Mouse (Mus musculus): ENCODE results near the gene E330017A01Rik. TPM values are rescaled to one million over a fixed set of nuclear protein-coding genes. Genes with fewer than 3 reads are reported as not detected.

The E330017A01Rik gene
- polyA plus RNA-seq, 1 experiment from 2014 or later, result not detected

DNA sequence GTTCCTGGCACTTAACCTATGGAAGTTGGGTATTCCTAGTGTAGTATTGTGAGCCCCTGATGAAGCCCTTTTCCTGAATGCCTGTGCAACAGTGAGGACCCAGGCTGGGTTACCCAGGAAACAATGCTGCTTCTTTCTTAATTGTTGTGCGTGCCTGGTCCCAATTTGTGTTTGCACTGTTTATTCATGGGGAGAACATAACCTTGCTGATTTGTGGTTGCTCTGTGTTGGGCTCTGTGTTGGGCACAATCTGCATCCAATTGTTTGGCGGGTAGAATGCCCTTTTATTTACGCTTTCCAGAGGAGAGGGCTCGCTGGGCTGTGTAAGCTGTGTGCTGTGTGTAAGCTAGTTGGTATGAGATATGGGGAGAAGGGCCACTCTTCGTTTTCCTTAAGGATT is 39.0 kb upstream of the E330017A01Rik start:
- Histone ChIP-seq H3K27me3 (ENCODE audit: control insufficient read depth, insufficient read depth, low read length) (no peaks in the 10 kb centered on the region), H3K9ac (ENCODE audit: low read length) (no peak overlapping the region), H3K4me2 (ENCODE audit: low read length) (no peak overlapping the region), H3K4me1 (ENCODE audit: control insufficient read depth in 2 of 2, insufficient read depth in 2 of 2, low read length in 2 of 2) (peaks cover 0 to 6% of the 10 kb centered on the region in 2 experiments; a peak in 2 of 4 replicates), H3K9me3 (ENCODE audit: control insufficient read depth, low read length) (no peaks in the 10 kb centered on the region), H3K4me3 (ENCODE audit: control insufficient read depth in 1 of 2, insufficient read depth in 1 of 2, low read depth in 1 of 2, low read length in 2 of 2) (no peak overlapping the region), H3K27ac (replicated peaks in 1 of 2; ENCODE audit: control insufficient read depth in 1 of 2, insufficient read depth in 1 of 2, low read depth in 2 of 2, low read length in 2 of 2) (no peak overlapping the region), H3K36me3 (ENCODE audit: control insufficient read depth, insufficient read depth, low read length) (peaks cover 69% of the 10 kb centered on the region)
- ATAC-seq (ENCODE audit: insufficient number of reproducible peaks, insufficient read depth, low FRiP score, low read depth), result no peak
- 84% methylated on average over 5 of the region's 5 CpGs for WGBS

DNA sequence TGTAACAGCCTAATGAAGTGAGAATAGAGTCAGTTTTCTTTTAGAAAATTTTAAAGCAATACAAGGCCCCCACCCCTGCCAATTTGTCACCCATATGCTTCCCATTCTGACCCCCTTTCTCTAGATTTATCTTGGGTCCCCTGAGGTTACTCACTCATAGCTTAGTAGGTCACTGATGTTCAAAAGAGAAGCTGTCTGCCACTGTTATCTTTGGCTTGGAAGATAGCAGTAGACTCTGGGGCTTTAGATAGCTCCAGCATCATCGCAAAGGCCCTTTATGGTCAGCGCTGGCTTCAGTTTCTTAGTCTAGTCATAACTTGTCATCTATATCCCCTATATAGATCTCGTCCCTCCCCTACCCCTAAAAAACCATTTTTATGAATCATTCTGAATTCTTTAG is 38.1 kb upstream of the E330017A01Rik start:
- no peak for ATAC-seq (ENCODE audit: insufficient number of reproducible peaks, insufficient read depth, low FRiP score, low read depth)
- no peak overlapping the region; the same call in 1 of the 2 replicates for H3K9ac ChIP-seq (ENCODE audit: low read length)

DNA sequence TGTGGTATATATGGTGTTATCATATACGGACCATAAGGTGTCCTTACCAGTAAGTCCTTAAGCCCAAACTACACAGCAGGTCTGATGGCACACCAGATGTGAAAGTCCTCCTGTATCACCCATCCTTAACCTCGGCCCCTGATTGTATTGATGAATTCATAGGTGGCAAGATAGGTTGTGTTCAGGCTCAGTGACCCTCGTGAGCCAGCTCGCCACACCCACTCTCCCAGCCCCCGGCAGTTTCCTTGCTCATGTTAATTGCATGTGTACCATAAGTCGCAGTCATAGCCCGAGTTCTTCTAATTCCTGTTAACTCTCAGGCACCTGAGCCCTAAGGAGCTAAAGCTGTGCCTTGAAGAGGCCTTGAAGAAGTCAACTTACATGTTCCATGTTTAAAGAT is 37.6 kb upstream of the E330017A01Rik start:
- peaks cover 0 to 11% of the 10 kb centered on the region in 2 experiments; a peak in 2 of 4 replicates for H3K4me1 ChIP-seq (ENCODE audit: control insufficient read depth in 2 of 2, insufficient read depth in 2 of 2, low read length in 2 of 2)
- 76% methylated on average over 7 of the region's 7 CpGs for WGBS
- ATAC-seq (ENCODE audit: insufficient number of reproducible peaks, insufficient read depth, low FRiP score, low read depth), result no peak
- no peak overlapping the region for H3K9ac ChIP-seq (ENCODE audit: low read length)
- H3K4me2 ChIP-seq (ENCODE audit: low read length), result no peak overlapping the region
- no peak overlapping the region for H3K27ac ChIP-seq (replicated peaks in 1 of 2; ENCODE audit: control insufficient read depth in 1 of 2, insufficient read depth in 1 of 2, low read depth in 2 of 2, low read length in 2 of 2)
- peaks cover 62% of the 10 kb centered on the region for H3K36me3 ChIP-seq (ENCODE audit: control insufficient read depth, insufficient read depth, low read length)
- no peak overlapping the region for H3K4me3 ChIP-seq (ENCODE audit: control insufficient read depth in 1 of 2, insufficient read depth in 1 of 2, low read depth in 1 of 2, low read length in 2 of 2)
- H3K27me3 ChIP-seq (ENCODE audit: control insufficient read depth, insufficient read depth, low read length), result no peaks in the 10 kb centered on the region
- no peaks in the 10 kb centered on the region for H3K9me3 ChIP-seq (ENCODE audit: control insufficient read depth, low read length)

More for the DNA sequence above, 38.1 kb upstream of the E330017A01Rik start:
- H3K4me2 ChIP-seq (ENCODE audit: low read length), result no peak overlapping the region
- H3K27ac ChIP-seq (replicated peaks in 1 of 2; ENCODE audit: control insufficient read depth in 1 of 2, insufficient read depth in 1 of 2, low read depth in 2 of 2, low read length in 2 of 2), result no peak overlapping the region
- WGBS, result 31% methylated on average over 3 of the region's 3 CpGs
- no peak overlapping the region for H3K4me3 ChIP-seq (ENCODE audit: control insufficient read depth in 1 of 2, insufficient read depth in 1 of 2, low read depth in 1 of 2, low read length in 2 of 2)
- H3K36me3 ChIP-seq (ENCODE audit: control insufficient read depth, insufficient read depth, low read length), result peaks cover 67% of the 10 kb centered on the region
- peaks cover 0 to 6% of the 10 kb centered on the region in 2 experiments; a peak in 2 of 4 replicates for H3K4me1 ChIP-seq (ENCODE audit: control insufficient read depth in 2 of 2, insufficient read depth in 2 of 2, low read length in 2 of 2)
- no peaks in the 10 kb centered on the region for H3K9me3 ChIP-seq (ENCODE audit: control insufficient read depth, low read length)
- H3K27me3 ChIP-seq (ENCODE audit: control insufficient read depth, insufficient read depth, low read length), result no peaks in the 10 kb centered on the region

DNA sequence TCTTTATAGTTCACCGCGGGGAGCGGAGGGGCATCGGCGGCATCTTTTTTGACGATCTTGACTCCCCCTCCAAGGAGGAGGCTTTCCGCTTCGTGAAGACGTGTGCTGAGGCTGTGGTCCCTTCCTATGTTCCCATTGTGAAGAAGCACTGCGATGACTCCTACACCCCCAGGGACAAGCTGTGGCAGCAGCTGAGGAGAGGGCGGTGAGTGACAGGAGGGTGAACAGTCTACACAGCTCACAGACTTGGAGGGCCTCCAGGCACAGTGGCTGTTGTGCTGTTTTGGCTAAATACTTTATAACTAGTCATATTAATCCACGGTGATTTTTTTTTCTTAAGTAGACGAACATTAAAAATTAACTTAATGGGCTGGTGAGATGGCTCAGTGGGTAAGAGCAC is 36.7 kb upstream of the E330017A01Rik start:
- Histone ChIP-seq H3K4me3 (ENCODE audit: control insufficient read depth in 1 of 2, insufficient read depth in 1 of 2, low read depth in 1 of 2, low read length in 2 of 2) (no peak overlapping the region), H3K27ac (replicated peaks in 1 of 2; ENCODE audit: control insufficient read depth in 1 of 2, insufficient read depth in 1 of 2, low read depth in 2 of 2, low read length in 2 of 2) (no peak overlapping the region), H3K9ac (ENCODE audit: low read length) (no peak overlapping the region), H3K36me3 (ENCODE audit: control insufficient read depth, insufficient read depth, low read length) (peaks cover 54% of the 10 kb centered on the region), H3K27me3 (ENCODE audit: control insufficient read depth, insufficient read depth, low read length) (no peaks in the 10 kb centered on the region), H3K4me1 (ENCODE audit: control insufficient read depth in 2 of 2, insufficient read depth in 2 of 2, low read length in 2 of 2) (peaks cover 0 to 15% of the 10 kb centered on the region in 2 experiments; a peak in 2 of 4 replicates), H3K9me3 (ENCODE audit: control insufficient read depth, low read length) (no peaks in the 10 kb centered on the region), H3K4me2 (ENCODE audit: low read length) (no peak overlapping the region)
- no peak for ATAC-seq (ENCODE audit: insufficient number of reproducible peaks, insufficient read depth, low FRiP score, low read depth)
- WGBS, result 94% methylated on average over 13 of the region's 13 CpGs

GRCm38 (mm10) chr16:58673811-58674410 is 35.4 kb upstream of the E330017A01Rik start:
- no peak for ATAC-seq (ENCODE audit: insufficient number of reproducible peaks, insufficient read depth, low FRiP score, low read depth)
- Histone ChIP-seq H3K4me2 (ENCODE audit: low read length) (no peak overlapping the region), H3K36me3 (ENCODE audit: control insufficient read depth, insufficient read depth, low read length) (peaks cover 54% of the 10 kb centered on the region), H3K27ac (replicated peaks in 1 of 2; ENCODE audit: control insufficient read depth in 1 of 2, insufficient read depth in 1 of 2, low read depth in 2 of 2, low read length in 2 of 2) (no peak overlapping the region), H3K4me3 (ENCODE audit: control insufficient read depth in 1 of 2, insufficient read depth in 1 of 2, low read depth in 1 of 2, low read length in 2 of 2) (no peak overlapping the region), H3K27me3 (ENCODE audit: control insufficient read depth, insufficient read depth, low read length) (no peaks in the 10 kb centered on the region), H3K9me3 (ENCODE audit: control insufficient read depth, low read length) (no peaks in the 10 kb centered on the region), H3K4me1 (ENCODE audit: control insufficient read depth in 2 of 2, insufficient read depth in 2 of 2, low read length in 2 of 2) (peaks cover 2 to 24% of the 10 kb centered on the region in 2 experiments), H3K9ac (ENCODE audit: low read length) (no peak overlapping the region)
- 93% methylated on average over 15 of the region's 15 CpGs for WGBS

- Histone ChIP-seq H3K9ac (ENCODE audit: low read length) (no peak overlapping the region), H3K27ac (replicated peaks in 1 of 2; ENCODE audit: control insufficient read depth in 1 of 2, insufficient read depth in 1 of 2, low read depth in 2 of 2, low read length in 2 of 2) (no peak overlapping the region), H3K4me3 (ENCODE audit: control insufficient read depth in 1 of 2, insufficient read depth in 1 of 2, low read depth in 1 of 2, low read length in 2 of 2) (no peak overlapping the region), H3K4me1 (ENCODE audit: control insufficient read depth in 2 of 2, insufficient read depth in 2 of 2, low read length in 2 of 2) (peaks cover 2 to 29% of the 10 kb centered on the region in 2 experiments), H3K36me3 (ENCODE audit: control insufficient read depth, insufficient read depth, low read length) (peaks cover 43% of the 10 kb centered on the region), H3K4me2 (ENCODE audit: low read length) (no peak overlapping the region), H3K9me3 (ENCODE audit: control insufficient read depth, low read length) (no peaks in the 10 kb centered on the region), H3K27me3 (ENCODE audit: control insufficient read depth, insufficient read depth, low read length) (no peaks in the 10 kb centered on the region)
- ATAC-seq (ENCODE audit: insufficient number of reproducible peaks, insufficient read depth, low FRiP score, low read depth), result no peak
- 91% methylated on average over 13 of the region's 13 CpGs for WGBS
Measured at GRCm38 (mm10) chr16:58672396-58672795, 33.9 kb upstream of the E330017A01Rik start.

GRCm38 (mm10) chr16:58671212-58671985 is 32.9 kb upstream of the E330017A01Rik start:
- no peak for ATAC-seq (ENCODE audit: insufficient number of reproducible peaks, insufficient read depth, low FRiP score, low read depth)

More at GRCm38 (mm10) chr16:58671212-58671985, 32.9 kb upstream of the E330017A01Rik start:
- peaks cover 35% of the 10 kb centered on the region for H3K36me3 ChIP-seq (ENCODE audit: control insufficient read depth, insufficient read depth, low read length)
- H3K27me3 ChIP-seq (ENCODE audit: control insufficient read depth, insufficient read depth, low read length), result no peaks in the 10 kb centered on the region
- H3K9me3 ChIP-seq (ENCODE audit: control insufficient read depth, low read length), result no peaks in the 10 kb centered on the region
- 70% methylated on average over 8 of the region's 8 CpGs for WGBS
- peak overlapping the region; percentile 92 to 93; a peak in 3 of 4 replicates for H3K4me3 ChIP-seq (ENCODE audit: control insufficient read depth in 1 of 2, insufficient read depth in 1 of 2, low read depth in 1 of 2, low read length in 2 of 2)
- peaks cover 2 to 26% of the 10 kb centered on the region in 2 experiments for H3K4me1 ChIP-seq (ENCODE audit: control insufficient read depth in 2 of 2, insufficient read depth in 2 of 2, low read length in 2 of 2)
- peak overlapping the region; percentile 89 for H3K9ac ChIP-seq (ENCODE audit: low read length)
- H3K27ac ChIP-seq (replicated peaks in 1 of 2; ENCODE audit: control insufficient read depth in 1 of 2, insufficient read depth in 1 of 2, low read depth in 2 of 2, low read length in 2 of 2), result no peak overlapping the region
- H3K4me2 ChIP-seq (ENCODE audit: low read length), result peak overlapping the region; percentile 83

All from heart, embryonic 14.5 days (tissue).